Mouse (Mus musculus) B cell, adult 2 months (primary cell): ENCODE measurements around the gene Lyl1.
"Not testable (repeated sequence)": the region's sequence is repeated elsewhere in the genome, so short reads cannot be mapped to it uniquely, and the experiment has no call there.

Experiments used
- DNase-seq, 2 experiments: peaks; one replicate each; pipeline ENCODE4 v3.0.0; 2022

Lyl1 gene

GRCm38 (mm10) chr8:84668731-84669485, 32.3 kb upstream of the Lyl1 start:
- DNase-seq: no peak

GRCm38 (mm10) chr8:84670295-84671006, 30.8 kb upstream of the Lyl1 start:
- DNase-seq: not testable (repeated sequence)

- no peak for DNase-seq
These were observed 24.0 kb upstream of the Lyl1 start for GRCm38 (mm10) chr8:84677305-84677704.

DNA sequence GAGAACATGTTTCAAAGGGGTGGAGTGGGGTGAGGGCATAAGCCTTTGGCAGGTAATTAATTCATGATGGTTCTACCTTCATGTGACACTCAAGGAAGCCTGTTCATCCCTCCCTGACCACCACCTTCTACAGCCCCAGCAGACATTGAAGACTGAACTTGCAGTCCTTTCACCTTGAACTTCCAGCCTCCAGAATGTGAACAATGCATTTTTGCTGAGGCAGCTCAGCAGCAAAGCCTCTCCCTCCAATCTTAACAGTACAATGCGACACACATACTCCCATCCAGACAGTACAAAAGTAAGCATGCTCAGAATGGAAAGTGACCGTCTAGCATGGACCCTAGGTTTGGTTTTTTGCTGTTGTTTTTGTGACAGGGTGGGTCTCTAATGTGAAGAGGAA, 19.8 kb upstream of the Lyl1 start:
- DNase-seq: no peak

DNA sequence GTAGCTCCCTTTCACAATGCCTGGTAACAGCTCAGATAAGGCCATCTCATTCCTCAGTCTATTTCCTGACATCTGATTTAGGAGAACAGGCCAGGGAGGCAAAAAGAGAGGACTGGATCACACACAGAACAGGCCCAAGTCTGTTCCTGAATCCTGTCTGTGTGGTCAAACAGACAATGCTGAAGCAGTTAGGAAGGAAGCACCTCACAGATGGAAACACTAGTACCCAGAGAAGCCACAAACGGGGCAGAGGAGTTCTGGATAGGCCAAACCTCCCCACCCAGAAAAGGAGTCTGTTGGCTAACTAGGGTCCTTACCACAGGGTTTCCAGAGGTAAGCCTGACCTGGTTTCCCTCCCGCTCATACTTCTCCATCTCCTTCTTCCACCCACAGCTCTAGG, 19.0 kb upstream of the Lyl1 start:
- no peak for DNase-seq

DNA sequence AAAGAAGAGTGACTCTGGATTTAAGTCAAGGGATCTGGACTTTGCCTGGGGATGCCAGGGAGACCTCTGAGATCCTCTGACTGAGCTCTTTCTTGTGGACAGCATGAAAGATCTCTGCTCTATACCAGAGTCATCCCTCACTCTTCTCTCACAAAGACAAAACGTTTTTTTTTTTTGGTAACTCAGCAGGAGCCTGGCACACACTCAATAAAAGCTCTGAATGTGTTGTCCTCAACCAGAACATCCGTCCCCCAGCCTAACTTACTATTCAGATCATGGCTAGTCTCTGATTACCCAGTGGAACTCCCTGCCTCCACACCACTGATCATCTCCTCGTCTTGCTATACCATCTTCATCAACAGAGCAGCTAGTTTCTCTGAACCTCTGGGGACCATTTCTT, 16.7 kb upstream of the Lyl1 start:
- no peak for DNase-seq

GRCm38 (mm10) chr8:84686191-84687002, 14.9 kb upstream of the Lyl1 start, which contains the start of gene Trmt1:
Trmt1 (plus strand) TSS chr8:84686307.
- peak; percentile 35 to 40 for DNase-seq

DNA sequence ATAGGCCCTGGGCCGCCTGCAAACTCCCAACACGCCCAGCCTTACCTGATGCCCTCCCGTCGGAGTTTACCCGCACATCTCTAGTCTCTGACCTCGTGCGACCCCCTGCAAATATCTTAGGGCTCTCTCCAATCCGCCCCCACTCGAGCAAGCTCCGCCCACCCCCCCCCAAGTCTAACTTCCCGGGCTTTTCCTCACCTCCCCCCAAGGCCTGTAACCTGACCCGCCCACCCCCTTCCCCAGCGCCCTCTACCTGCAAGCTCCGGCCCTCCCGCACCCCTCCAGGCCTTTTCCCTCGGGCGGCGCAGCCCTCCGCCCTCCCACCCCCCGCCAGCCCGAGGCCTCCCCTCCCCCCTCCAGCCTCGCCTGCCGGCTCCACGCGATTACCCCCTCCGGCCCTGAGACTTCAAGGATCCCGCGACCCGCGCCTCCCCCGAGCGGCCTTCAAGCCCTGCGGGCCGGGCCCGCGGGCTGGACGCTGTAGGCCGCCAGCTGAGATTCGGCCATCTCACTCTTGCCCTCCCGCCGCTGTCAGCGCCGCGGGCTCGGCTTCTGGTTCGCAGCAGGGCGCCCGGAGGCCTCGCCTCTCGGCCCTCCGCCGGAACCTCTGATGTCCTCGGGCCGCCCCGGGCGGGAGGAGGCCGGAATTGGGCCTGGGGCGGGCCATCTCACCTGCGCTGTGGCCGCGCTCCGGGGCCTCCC, 14.1 kb upstream of the Lyl1 start:
- peak in 1 of 2 experiments; percentile 10 for DNase-seq

- DNase-seq: peak; percentile 89 to 90
These were observed 13.6 kb upstream of the Lyl1 start, which contains the start of gene Nacc1 for GRCm38 (mm10) chr8:84687705-84688100. Nacc1 (minus strand) TSS chr8:84687862.

- DNase-seq: peak; percentile 84 to 88
These were observed 12.0 kb upstream of the Lyl1 start for GRCm38 (mm10) chr8:84689091-84689915.

DNA sequence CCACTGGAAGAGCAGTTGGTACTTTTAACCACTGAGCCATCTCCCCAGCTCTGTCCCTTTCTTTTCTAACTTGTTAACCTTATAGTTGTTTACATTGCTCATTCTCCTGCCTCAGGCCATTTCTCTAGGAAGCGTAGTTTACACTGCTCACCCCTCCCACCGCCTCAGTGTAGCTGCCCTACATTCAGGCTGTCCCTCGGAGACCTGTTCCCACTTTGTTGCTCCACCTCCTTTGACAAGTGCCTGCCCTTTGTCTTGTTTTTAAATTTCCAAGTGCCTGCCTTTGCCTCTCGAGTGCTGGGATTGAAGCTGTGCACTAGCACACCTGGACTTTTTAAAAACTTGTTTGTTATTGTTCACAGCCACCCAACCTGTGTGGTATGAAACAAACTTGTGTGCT, 7.9 kb upstream of the Lyl1 start:
- DNase-seq: no peak

GRCm38 (mm10) chr8:84695140-84695539, 6.1 kb upstream of the Lyl1 start:
- no peak for DNase-seq

- DNase-seq: peak; percentile 61 to 68
These were observed 3.8 kb upstream of the Lyl1 start for GRCm38 (mm10) chr8:84697166-84698130.

- no peak for DNase-seq
These were observed 3.0 kb upstream of the Lyl1 start for GRCm38 (mm10) chr8:84698288-84698687.

DNA sequence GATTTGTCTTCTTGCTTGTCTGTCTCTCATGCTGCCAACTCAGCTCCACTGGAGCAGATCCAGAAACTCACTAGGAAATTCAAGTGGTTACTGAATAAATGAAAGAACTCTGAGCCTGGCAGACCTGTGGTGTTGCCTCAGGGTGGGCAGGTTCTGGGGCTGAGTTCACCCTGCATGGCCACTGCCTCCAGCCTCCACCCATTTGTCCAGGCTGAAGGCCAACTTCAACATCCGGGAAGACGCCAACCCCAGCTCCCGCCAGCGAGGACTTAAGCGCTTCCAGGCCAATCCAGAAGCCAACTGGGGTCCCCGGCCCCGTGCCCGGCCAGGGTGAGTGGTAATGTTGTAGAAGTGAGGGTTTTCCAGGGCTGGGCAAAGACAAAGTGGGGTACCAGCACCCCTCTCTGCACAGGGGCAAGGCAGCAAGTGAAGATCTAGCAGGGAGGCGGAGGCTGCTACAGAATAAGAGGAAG, 2.3 kb upstream of the Lyl1 start:
- DNase-seq: peak in 1 of 2 experiments; percentile 25

- DNase-seq: peak; percentile 79 to 82
These were observed 1.4 kb upstream of the Lyl1 start for GRCm38 (mm10) chr8:84699861-84700322.

- DNase-seq: peak; percentile 62 to 67
These were observed 731 bp upstream of the Lyl1 start for GRCm38 (mm10) chr8:84700526-84700925.

DNA sequence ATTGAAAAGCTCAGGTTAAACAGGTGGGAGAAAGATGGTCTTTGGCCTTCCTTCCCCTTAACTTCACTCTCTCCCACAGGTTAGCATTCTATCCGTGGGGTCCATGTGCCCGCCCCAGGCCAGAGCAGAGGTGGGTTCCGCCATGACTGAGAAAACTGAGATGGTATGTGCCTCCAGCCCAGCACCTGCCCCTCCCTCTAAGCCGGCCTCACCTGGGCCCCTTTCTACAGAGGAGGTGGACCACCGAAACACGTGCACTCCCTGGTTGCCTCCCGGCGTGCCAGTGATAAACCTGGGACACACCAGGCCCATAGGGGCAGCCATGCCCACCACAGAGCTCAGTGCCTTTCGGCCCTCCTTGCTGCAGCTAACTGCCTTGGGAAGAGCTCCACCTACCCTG, 1.3 kb downstream of the Lyl1 start:
- peak; percentile 22 to 30 for DNase-seq

DNA sequence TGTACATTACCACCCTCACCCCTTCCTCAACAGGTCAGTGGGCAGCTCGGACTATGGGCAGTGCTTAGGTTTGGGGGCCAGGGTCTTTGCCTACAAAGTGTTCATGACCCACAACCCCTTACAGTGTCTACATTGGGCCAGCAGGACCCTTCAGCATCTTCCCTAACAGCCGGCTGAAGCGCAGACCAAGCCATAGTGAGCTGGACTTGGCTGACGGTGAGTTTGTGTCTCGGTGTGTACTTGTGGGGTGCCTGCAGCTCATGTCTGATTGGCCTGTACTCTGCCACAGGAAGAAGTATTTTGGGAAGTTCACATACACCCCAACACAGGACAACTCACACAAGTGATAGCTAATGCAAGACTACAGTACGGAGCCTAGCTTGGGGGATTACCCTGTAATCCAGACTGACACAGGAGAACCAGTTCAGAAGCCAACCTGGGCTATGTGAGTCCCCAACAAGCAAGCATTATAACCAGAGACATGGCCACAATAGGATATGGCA, 1.8 kb downstream of the Lyl1 start:
- DNase-seq: no peak
